Mouse (Mus musculus) liver, embryonic 14.5 days (tissue): ENCODE measurements around the gene Ppp1r27.

Experiments
- CTCF ChIP-seq: IDR thresholded peaks from 2 replicates; pipeline ENCODE4 v1.5.1; 2016; ENCODE audit warnings: antibody characterized with exemption, low read depth, control low read depth
- EP300 ChIP-seq: IDR thresholded peaks from 2 replicates; pipeline ENCODE4 v1.6.1; 2016; ENCODE audit warnings: antibody characterized with exemption, low read depth

DNA sequence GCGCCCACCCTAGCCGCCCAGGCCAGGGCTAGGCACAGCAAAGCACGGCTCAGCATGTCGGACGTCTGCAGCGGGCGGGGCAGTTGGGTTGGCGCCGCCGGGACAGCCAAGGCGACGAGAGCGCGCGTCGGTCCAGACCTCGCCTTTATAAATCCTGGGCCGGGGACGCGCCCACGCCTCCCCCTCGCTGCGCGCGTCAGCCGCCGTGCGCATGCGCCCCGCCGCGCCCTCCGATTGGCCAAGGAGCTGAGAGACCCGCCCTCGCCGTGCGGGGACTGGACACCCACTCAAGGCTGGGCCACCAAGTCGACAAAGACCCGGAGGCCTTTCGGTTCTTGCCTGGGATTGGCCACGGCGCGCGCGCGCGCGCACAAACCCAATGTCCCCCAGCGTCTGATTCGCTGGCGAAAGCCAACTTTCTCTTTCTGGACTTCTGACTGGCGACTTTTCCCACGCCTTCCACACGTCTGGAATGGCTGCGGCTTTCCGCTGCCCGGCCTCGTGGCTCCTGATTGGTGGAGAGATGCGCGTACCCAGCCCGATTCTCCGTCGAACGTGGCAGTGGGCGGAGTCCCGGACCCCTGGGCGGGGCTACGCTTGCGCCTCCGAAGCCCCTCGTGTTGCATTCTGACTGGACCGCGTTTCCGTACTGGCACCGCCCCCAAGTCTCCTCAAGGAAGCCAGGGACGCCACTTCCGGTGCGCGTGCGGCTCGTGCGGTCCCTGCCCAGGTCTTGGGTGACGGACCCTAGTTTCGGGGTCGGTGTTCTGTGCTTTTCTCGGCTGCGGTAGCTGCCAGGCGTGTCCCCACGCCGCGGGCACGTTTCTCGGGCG is 22.0 kb upstream of the Ppp1r27 start, which contains the start of gene P4hb:
- TF ChIP-seq CTCF (no peak), EP300 (no peak)
